9 mouse cellular contexts compared by ENCODE assay signal in the genomic region with DNA sequence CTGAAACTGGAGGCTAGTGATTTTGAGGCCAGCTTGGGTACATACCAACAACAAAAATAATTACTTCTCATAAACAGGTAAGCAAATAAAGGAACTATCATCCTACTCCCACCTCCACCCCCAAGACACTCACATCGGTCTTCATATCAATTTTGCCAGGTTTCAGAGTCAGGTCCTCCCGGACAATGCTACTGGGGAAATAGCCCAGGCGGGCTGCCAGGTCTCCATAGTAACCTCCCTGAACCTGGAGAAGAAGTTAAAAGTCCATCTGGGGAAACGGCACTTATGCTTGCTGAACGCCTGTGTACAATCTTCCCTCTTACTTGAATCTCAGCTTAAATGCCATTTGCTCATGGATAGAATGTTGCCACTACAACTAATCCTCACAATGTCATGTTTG. TPM values are rescaled to one million over a fixed set of nuclear protein-coding genes. Genes with fewer than 3 reads are reported as not detected.
A peak's percentile ranks its signal among the peaks of the same experiment; 100 is the strongest.
DNase-seq lines count a peak whose midpoint lies in the region; ATAC-seq and TF ChIP-seq lines count a peak whose summit lies in the region.
"Had no signal": no experiment of that assay in that cellular context is flagged by ENCODE, and none has a peak within 500 bp of the region (broad histone marks: within the 10 kb centered on the region; RNA-seq: fewer than 3 reads in every experiment).

No protein-coding gene starts in this region.

- no peak overlapping the region for H3K27ac ChIP-seq in heart, embryonic 10.5 days
- H3K27ac ChIP-seq in lung, postnatal 0 days (ENCODE audit: low read length), result peak overlapping the region; percentile 59; the same call in 1 of the 2 replicates

- H3K9ac ChIP-seq in lung, postnatal 0 days (replicated peaks; ENCODE audit: low read depth), result no peak overlapping the region

- TF ChIP-seq EP300 in lung, postnatal 0 days (IDR thresholded peaks at IDR 0.05), result no peak

- peaks cover 24% of the 10 kb centered on the region for H3K36me3 ChIP-seq in heart, embryonic 10.5 days
- no peaks in the 10 kb centered on the region for H3K36me3 ChIP-seq in lung, postnatal 0 days (ENCODE audit: insufficient read depth, low read length)

- no peaks in the 10 kb centered on the region for H3K27me3 ChIP-seq in heart, embryonic 10.5 days (ENCODE audit: insufficient read depth, poor library complexity, severe bottlenecking)
- H3K27me3 ChIP-seq in lung, postnatal 0 days (replicated peaks; ENCODE audit: insufficient read depth, low read length), result no peaks in the 10 kb centered on the region

- TF ChIP-seq CTCF in lung, postnatal 0 days (IDR thresholded peaks at IDR 0.05), result no peak

- no peak overlapping the region for H3K4me2 ChIP-seq in lung, postnatal 0 days (replicated peaks; ENCODE audit: low read depth, low read length)

- peaks cover 3% of the 10 kb centered on the region; the same call in 1 of the 2 replicates for H3K4me1 ChIP-seq in heart, embryonic 10.5 days
- peaks cover 8% of the 10 kb centered on the region; the same call in 1 of the 2 replicates for H3K4me1 ChIP-seq in lung, postnatal 0 days (ENCODE audit: insufficient read depth, low read depth, low read length)

- 79% methylated on average over 5 of the region's 5 CpGs for WGBS in heart, embryonic 10.5 days
- WGBS in lung, postnatal 0 days, result 28% methylated on average over 5 of the region's 5 CpGs

- no peak overlapping the region for H3K4me3 ChIP-seq in heart, embryonic 10.5 days
- H3K4me3 ChIP-seq in lung, postnatal 0 days (ENCODE audit: low read depth, low read length), result no peak overlapping the region

- no peaks in the 10 kb centered on the region for H3K9me3 ChIP-seq in heart, embryonic 10.5 days
- H3K9me3 ChIP-seq in lung, postnatal 0 days (ENCODE audit: low read length), result no peaks in the 10 kb centered on the region
- H3K9me3 ChIP-seq: G1E had no signal

- ATAC-seq in lung, postnatal 0 days, result no peak
- no peak for ATAC-seq in megakaryocyte, adult 5-6 weeks (ENCODE audit: poor library complexity, severe bottlenecking)

- peak; percentile 97 for DNase-seq in heart, adult 11 months
- DNase-seq in heart, embryonic 10.5 days (ENCODE audit: low spot score), result no peak
- DNase-seq in adrenal gland, postnatal 36 days, result peak; percentile 68 to 78
- peak; percentile 87 for DNase-seq in kidney, adult 11 months
- peak; percentile 62 for DNase-seq in lung, postnatal 0 days (ENCODE audit: low spot score)
- no peak for DNase-seq in retina, embryonic 14.5 days (ENCODE audit: low spot score)
- DNase-seq in embryo, embryonic 11 days, result no peak

RNA-seq across cellular contexts. Expression of gene Gm21983, which starts 0.8 kb away (rescaled TPM):
- not detected in 2 replicates for polyA plus RNA-seq in heart, embryonic 10.5 days (2016; fragmentation: Nextera tagmentation; extraction: Ambion mirVana)
- not detected for total RNA-seq in adrenal gland, postnatal 36 days (2021)
- 0.35 TPM in 1 of 2 replicates, not detected in the other for polyA plus RNA-seq in lung, postnatal 0 days (2015; fragmentation: Nextera tagmentation; extraction: Ambion mirVana)
- total RNA-seq in megakaryocyte, adult 5-6 weeks (2015), result not detected in 2 replicates
- total RNA-seq in megakaryocyte, adult 5-6 weeks (2017), result not detected in 2 replicates
- total RNA-seq: G1E had no signal
- polyA plus RNA-seq: G1E had no signal

RNA-seq across cellular contexts. Expression of gene Mia, which starts 0.9 kb away (rescaled TPM):
- 1.0 and 1.5 TPM in 2 replicates for polyA plus RNA-seq in heart, embryonic 10.5 days (2016; fragmentation: Nextera tagmentation; extraction: Ambion mirVana)
- total RNA-seq in adrenal gland, postnatal 36 days (2021), result under 1 TPM; 0.50 to 0.56 TPM
- polyA plus RNA-seq in lung, postnatal 0 days (2015; fragmentation: Nextera tagmentation; extraction: Ambion mirVana), result 24.9 and 31.5 TPM in 2 replicates
- not detected in 2 replicates for total RNA-seq in megakaryocyte, adult 5-6 weeks (2015)
- total RNA-seq in megakaryocyte, adult 5-6 weeks (2017), result not detected in 2 replicates

RNA-seq across cellular contexts. Expression of gene Rab4b, which starts 1.3 kb away (rescaled TPM):
- polyA plus RNA-seq in heart, embryonic 10.5 days (2016; fragmentation: Nextera tagmentation; extraction: Ambion mirVana), result 59.4 and 63.2 TPM in 2 replicates
- 10 to 100 TPM; 50.9 to 59.0 TPM for total RNA-seq in adrenal gland, postnatal 36 days (2021)
- polyA plus RNA-seq in lung, postnatal 0 days (2015; fragmentation: Nextera tagmentation; extraction: Ambion mirVana), result 79.6 and 82.3 TPM in 2 replicates
- total RNA-seq in megakaryocyte, adult 5-6 weeks (2015), result 65.7 and 73.7 TPM in 2 replicates
- 26.8 and 30.4 TPM in 2 replicates for total RNA-seq in megakaryocyte, adult 5-6 weeks (2017)

RNA-seq across cellular contexts. Expression of gene Egln2, which starts 13.4 kb away (rescaled TPM):
- 66.5 and 73.0 TPM in 2 replicates for polyA plus RNA-seq in heart, embryonic 10.5 days (2016; fragmentation: Nextera tagmentation; extraction: Ambion mirVana)
- 100 to 1,000 TPM in 1 of 2 experiments, 10 to 100 TPM in 1; 86.0 to 106 TPM for total RNA-seq in adrenal gland, postnatal 36 days (2021)
- 68.0 and 75.1 TPM in 2 replicates for polyA plus RNA-seq in lung, postnatal 0 days (2015; fragmentation: Nextera tagmentation; extraction: Ambion mirVana)
- 11.1 and 12.5 TPM in 2 replicates for total RNA-seq in megakaryocyte, adult 5-6 weeks (2015)
- total RNA-seq in megakaryocyte, adult 5-6 weeks (2017), result 22.2 and 29.6 TPM in 2 replicates

RNA-seq across cellular contexts. Expression of gene BC024978, which starts 15.5 kb away (rescaled TPM):
- polyA plus RNA-seq in heart, embryonic 10.5 days (2016; fragmentation: Nextera tagmentation; extraction: Ambion mirVana), result 3.1 and 3.2 TPM in 2 replicates
- 10 to 100 TPM; 21.0 to 25.0 TPM for total RNA-seq in adrenal gland, postnatal 36 days (2021)
- polyA plus RNA-seq in lung, postnatal 0 days (2015; fragmentation: Nextera tagmentation; extraction: Ambion mirVana), result 2.5 TPM in 2 replicates
- 4.0 and 8.5 TPM in 2 replicates for total RNA-seq in megakaryocyte, adult 5-6 weeks (2015)
- 0.51 and 0.73 TPM in 2 replicates for total RNA-seq in megakaryocyte, adult 5-6 weeks (2017)

Comparison
In these comparisons a context has a peak if more than half of its experiments do, and no peak if none do; other contexts are left out.
1. DNase-seq: peak in heart, adult 11 months (single experiment), adrenal gland, postnatal 36 days (2 of 2), kidney, adult 11 months (single experiment) and lung, postnatal 0 days (single experiment); none in heart, embryonic 10.5 days (single experiment), retina, embryonic 14.5 days (single experiment) and embryo, embryonic 11 days (single experiment).